Comparison of ENCODE assay signal across 13 mouse cellular contexts in genomic region chr2:133716243-133716642, GRCm38 (mm10).
"Had no signal": no experiment of that assay in that cellular context is flagged by ENCODE, and none has a peak within 500 bp of the region (broad histone marks: within the 10 kb centered on the region; RNA-seq: fewer than 3 reads in every experiment).

No protein-coding gene starts in this region.

- H3K36me3 ChIP-seq: limb, embryonic 15.5 days; liver, embryonic 13.5 days; midbrain, embryonic 13.5 days; neural tube, embryonic 15.5 days had no signal

- H3K27ac ChIP-seq: limb, embryonic 15.5 days; liver, embryonic 13.5 days; midbrain, embryonic 13.5 days; neural tube, embryonic 15.5 days had no signal

- H3K9ac ChIP-seq: limb, embryonic 15.5 days; liver, embryonic 13.5 days; liver, postnatal 0 days; midbrain, embryonic 13.5 days; neural tube, embryonic 15.5 days had no signal

- H3K4me3 ChIP-seq: limb, embryonic 15.5 days; liver, embryonic 13.5 days; midbrain, embryonic 13.5 days; neural tube, embryonic 15.5 days had no signal

- H3K4me2 ChIP-seq: limb, embryonic 15.5 days; liver, embryonic 13.5 days; midbrain, embryonic 13.5 days; neural tube, embryonic 15.5 days had no signal

- H3K27me3 ChIP-seq: limb, embryonic 15.5 days; liver, embryonic 13.5 days; midbrain, embryonic 13.5 days; neural tube, embryonic 15.5 days had no signal

- H3K4me1 ChIP-seq: limb, embryonic 15.5 days; liver, embryonic 13.5 days; midbrain, embryonic 13.5 days; neural tube, embryonic 15.5 days had no signal

- H3K9me3 ChIP-seq: limb, embryonic 15.5 days; liver, embryonic 13.5 days; midbrain, embryonic 13.5 days; neural tube, embryonic 15.5 days had no signal

- ATAC-seq: intestine, embryonic 16.5 days; liver, postnatal 0 days; midbrain, embryonic 13.5 days had no signal

- DNase-seq: kidney, adult 2 months; kidney, postnatal 25 days; layer of hippocampus, postnatal 36 days; liver, embryonic 13.5 days; liver, postnatal 0 days; lung, postnatal 36 days; right cerebral cortex, adult 18-20 months; right cerebral cortex, postnatal 25 days; thymus, postnatal 14 days had no signal
